Mouse (Mus musculus) stomach, embryonic 16.5 days (tissue): ENCODE results near the gene Zfp386. TPM values are rescaled to one million over a fixed set of nuclear protein-coding genes. Genes with fewer than 3 reads are reported as not detected.

ENCODE experiments used
- ATAC-seq: fragments of 200-750 bp; cut with Nextera tagmentation; 2 replicates; pipeline ENCODE4 v1.8.0; 2017; ENCODE audit warnings: moderate number of reproducible peaks, moderate TSS enrichment; ENCODE audit not compliant: insufficient read depth, low FRiP score
- H3K27ac ChIP-seq: fragments of 300-500 bp; sonication (generic); 2 replicates; pipeline ENCODE4 v1.5.1; 2014; ENCODE audit warnings: low read length
- H3K27me3 ChIP-seq: fragments of 300-500 bp; sonication (generic); 2 replicates; pipeline ENCODE4 v1.6.1; 2014; ENCODE audit warnings: low read length, control low read depth, mixed read lengths; ENCODE audit not compliant: control insufficient read depth, insufficient read depth
- H3K36me3 ChIP-seq: fragments of 300-500 bp; sonication (generic); 2 replicates; pipeline ENCODE4 v1.6.1; 2014; ENCODE audit warnings: low read length; ENCODE audit not compliant: control insufficient read depth, insufficient read depth
- H3K4me1 ChIP-seq: fragments of 300-500 bp; sonication (generic); 2 replicates; pipeline ENCODE4 v1.6.1; 2014; ENCODE audit warnings: low read length, control low read depth, mixed read lengths; ENCODE audit not compliant: control insufficient read depth, insufficient read depth
- H3K4me2 ChIP-seq: fragments of 300-500 bp; sonication (generic); 2 replicates; pipeline ENCODE4 v1.6.1; 2014; ENCODE audit warnings: low read depth, low read length, mixed read lengths
- H3K4me3 ChIP-seq: fragments of 300-500 bp; sonication (generic); replicated peaks from 2 replicates; pipeline ENCODE4 v1.5.1; 2014; ENCODE audit warnings: mild to moderate bottlenecking, low read length
- H3K9ac ChIP-seq: fragments of 300-500 bp; sonication (generic); 2 replicates; pipeline ENCODE4 v1.6.1; 2014; ENCODE audit warnings: low read length
- H3K9me3 ChIP-seq: fragments of 300-500 bp; sonication (generic); replicated peaks from 2 replicates; pipeline ENCODE4 v1.6.1; 2016; ENCODE audit warnings: low read length, control low read depth; ENCODE audit not compliant: control insufficient read depth
- WGBS: fragments of 180-500 bp; shearing (Covaris S2); extraction: QIAGEN DNeasy Blood & Tissue Kit; methylation state at CpG from one replicate; pipeline ENCODE4 v1.1.7; 2014; 5-methylcytosine and 5-hydroxymethylcytosine counted together
- polyA plus RNA-seq: library from polyadenylated mRNA; unstranded; fragments of >200 nt; fragmentation: Nextera tagmentation; extraction: Ambion mirVana; gene quantifications from 2 replicates; pipeline ENCODE4 v1.2.1, GENCODE M21; 2015

Zfp386 gene
- polyA plus RNA-seq, 1 experiment from 2014 or later: 35.6 TPM

GRCm38 (mm10) chr12:116049701-116050100 is 2.2 kb downstream of the Zfp386 start:
- 0 out of 2 replicates have a peak overlapping the region, but pooled peaks have one; percentile 86 for H3K4me2 ChIP-seq
- WGBS: 75% methylated on average over 6 of the region's 6 CpGs
- H3K27ac ChIP-seq: no peak overlapping the region
- H3K4me1 ChIP-seq: peaks cover 14% of the 10 kb centered on the region
- H3K27me3 ChIP-seq: no peaks in the 10 kb centered on the region
- no peak overlapping the region for H3K9ac ChIP-seq
- ATAC-seq: no peak
- no peak overlapping the region for H3K4me3 ChIP-seq
- peaks cover 3% of the 10 kb centered on the region for H3K36me3 ChIP-seq
- no peaks in the 10 kb centered on the region for H3K9me3 ChIP-seq

- Histone ChIP-seq H3K9ac (no peak overlapping the region), H3K4me2 (no peak overlapping the region), H3K4me1 (peaks cover 5% of the 10 kb centered on the region), H3K27ac (no peak overlapping the region), H3K36me3 (peaks cover 40% of the 10 kb centered on the region), H3K4me3 (no peak overlapping the region), H3K27me3 (no peaks in the 10 kb centered on the region), H3K9me3 (peaks cover 3% of the 10 kb centered on the region)
- WGBS: 93% methylated on average over 8 of the region's 8 CpGs
- no peak for ATAC-seq
Measured at GRCm38 (mm10) chr12:116054342-116054741, 6.8 kb downstream of the Zfp386 start.

GRCm38 (mm10) chr12:116056112-116056511 is 8.6 kb downstream of the Zfp386 start:
- 92% methylated on average over 3 of the region's 3 CpGs for WGBS
- no peaks in the 10 kb centered on the region for H3K27me3 ChIP-seq
- ATAC-seq: no peak
- no peak overlapping the region for H3K27ac ChIP-seq
- H3K36me3 ChIP-seq: peaks cover 56% of the 10 kb centered on the region
- H3K4me1 ChIP-seq: no peaks in the 10 kb centered on the region
- no peak overlapping the region for H3K4me2 ChIP-seq
- no peak overlapping the region for H3K4me3 ChIP-seq
- H3K9ac ChIP-seq: no peak overlapping the region
- peaks cover 12% of the 10 kb centered on the region for H3K9me3 ChIP-seq

- no peak overlapping the region for H3K4me3 ChIP-seq
- peaks cover 25% of the 10 kb centered on the region for H3K9me3 ChIP-seq
- H3K36me3 ChIP-seq: peaks cover 47% of the 10 kb centered on the region
- H3K4me2 ChIP-seq: no peak overlapping the region
- H3K27ac ChIP-seq: no peak overlapping the region
- H3K4me1 ChIP-seq: no peaks in the 10 kb centered on the region
- 88% methylated on average over 5 of the region's 5 CpGs for WGBS
- H3K27me3 ChIP-seq: no peaks in the 10 kb centered on the region
- no peak for ATAC-seq
- no peak overlapping the region for H3K9ac ChIP-seq
Measured at GRCm38 (mm10) chr12:116061561-116062193, 14.2 kb downstream of the Zfp386 start.

GRCm38 (mm10) chr12:116062194-116062583 is 14.7 kb downstream of the Zfp386 start:
- H3K9me3 ChIP-seq: peaks cover 25% of the 10 kb centered on the region
- H3K27me3 ChIP-seq: no peaks in the 10 kb centered on the region
- no peaks in the 10 kb centered on the region for H3K4me1 ChIP-seq
- 95% methylated on average over 2 of the region's 2 CpGs for WGBS
- no peak overlapping the region for H3K9ac ChIP-seq
- H3K36me3 ChIP-seq: peaks cover 42% of the 10 kb centered on the region
- ATAC-seq: no peak
- no peak overlapping the region for H3K27ac ChIP-seq
- no peak overlapping the region for H3K4me3 ChIP-seq
- no peak overlapping the region for H3K4me2 ChIP-seq

- Histone ChIP-seq H3K9ac (no peak overlapping the region), H3K4me3 (no peak overlapping the region), H3K4me2 (no peak overlapping the region), H3K4me1 (no peaks in the 10 kb centered on the region), H3K9me3 (peaks cover 25% of the 10 kb centered on the region), H3K27me3 (no peaks in the 10 kb centered on the region), H3K36me3 (peaks cover 36% of the 10 kb centered on the region), H3K27ac (no peak overlapping the region)
- ATAC-seq: no peak
- 96% methylated on average over 4 of the region's 4 CpGs for WGBS
Measured at GRCm38 (mm10) chr12:116063020-116063419, 15.5 kb downstream of the Zfp386 start.

GRCm38 (mm10) chr12:116071023-116071422 is 23.5 kb downstream of the Zfp386 start:
- Histone ChIP-seq H3K27ac (no peak overlapping the region), H3K4me1 (no peaks in the 10 kb centered on the region), H3K9me3 (no peaks in the 10 kb centered on the region), H3K4me2 (no peak overlapping the region), H3K9ac (no peak overlapping the region), H3K4me3 (no peak overlapping the region), H3K27me3 (no peaks in the 10 kb centered on the region), H3K36me3 (no peaks in the 10 kb centered on the region)
- WGBS: 20% methylated on average over 3 of the region's 3 CpGs
- ATAC-seq: peak; percentile 86

GRCm38 (mm10) chr12:116077074-116077854 is 29.7 kb downstream of the Zfp386 start, which contains the start of gene Vipr2:
Vipr2 (plus strand) TSS chr12:116077726.
- no peaks in the 10 kb centered on the region for H3K27me3 ChIP-seq
- no peaks in the 10 kb centered on the region for H3K36me3 ChIP-seq
- no peaks in the 10 kb centered on the region for H3K9me3 ChIP-seq
- WGBS: 6% methylated on average over 33 of the region's 33 CpGs
- peak within 1 kb of the TSS; percentile 87 for H3K4me2 ChIP-seq
- H3K9ac ChIP-seq: peak within 1 kb of the TSS; percentile 82
- H3K4me3 ChIP-seq: peak within 1 kb of the TSS; percentile 68
- H3K27ac ChIP-seq: no peak within 1 kb of the TSS; the same call in 1 of the 2 replicates
- peak; percentile 95 for ATAC-seq
- peaks cover 6% of the 10 kb centered on the region; the same call in 1 of the 2 replicates for H3K4me1 ChIP-seq

GRCm38 (mm10) chr12:116077855-116078366 is 30.4 kb downstream of the Zfp386 start:
- Histone ChIP-seq H3K4me1 (peaks cover 6% of the 10 kb centered on the region; the same call in 1 of the 2 replicates), H3K27me3 (no peaks in the 10 kb centered on the region), H3K36me3 (no peaks in the 10 kb centered on the region), H3K9me3 (no peaks in the 10 kb centered on the region), H3K4me3 (peak overlapping the region; percentile 68), H3K4me2 (peak overlapping the region; percentile 87), H3K27ac (no peak overlapping the region; the same call in 1 of the 2 replicates), H3K9ac (peak overlapping the region; percentile 82)
- WGBS: under 1% methylated on average over 24 of the region's 24 CpGs
- peak; percentile 52 for ATAC-seq
